Mouse (Mus musculus) intestine, postnatal 0 days (tissue): Measurements from ENCODE around the gene Cep41. TPM values are rescaled to one million over a fixed set of nuclear protein-coding genes. Genes with fewer than 3 reads are reported as not detected.

Experiments
- ATAC-seq: fragments of 200-750 bp; cut with Nextera tagmentation; 2 replicates; pipeline ENCODE4 v1.8.0; 2017; ENCODE audit warnings: mild to moderate bottlenecking, moderate TSS enrichment, moderate library complexity
- H3K27ac ChIP-seq: fragments of 300-500 bp; sonication (generic); 2 replicates; pipeline ENCODE4 v1.5.1; 2014; ENCODE audit warnings: mild to moderate bottlenecking, low read depth, low read length, moderate library complexity
- H3K27me3 ChIP-seq: fragments of 300-500 bp; sonication (generic); replicated peaks from 2 replicates; pipeline ENCODE4 v1.6.1; 2014; ENCODE audit warnings: low read length, mixed read lengths; ENCODE audit not compliant: control insufficient read depth, insufficient read depth
- H3K36me3 ChIP-seq: fragments of 300-500 bp; sonication (generic); 2 replicates; pipeline ENCODE4 v1.6.1; 2014; ENCODE audit warnings: mild to moderate bottlenecking, moderate library complexity; ENCODE audit not compliant: control insufficient read depth, insufficient read depth
- H3K4me1 ChIP-seq: fragments of 300-500 bp; sonication (generic); replicated peaks from 2 replicates; pipeline ENCODE4 v1.6.1; 2014; ENCODE audit warnings: antibody characterized with exemption, low read length, mixed read lengths; ENCODE audit not compliant: control insufficient read depth, insufficient read depth
- H3K4me2 ChIP-seq: fragments of 300-500 bp; sonication (generic); replicated peaks from 2 replicates; pipeline ENCODE4 v1.6.1; 2014; ENCODE audit warnings: low read depth, mild to moderate bottlenecking, moderate library complexity
- H3K4me3 ChIP-seq: fragments of 300-500 bp; sonication (generic); 2 replicates; pipeline ENCODE4 v1.5.1; 2014; ENCODE audit warnings: low read depth, low read length
- H3K9ac ChIP-seq: fragments of 300-500 bp; sonication (generic); 2 replicates; pipeline ENCODE4 v1.6.1; 2014; ENCODE audit warnings: mild to moderate bottlenecking, low read depth, low read length
- H3K9me3 ChIP-seq: fragments of 300-500 bp; sonication (generic); 2 replicates; pipeline ENCODE4 v1.6.1; 2016; ENCODE audit warnings: mixed run types; ENCODE audit not compliant: control insufficient read depth
- CTCF ChIP-seq: sonication (generic); IDR thresholded peaks from 2 replicates; pipeline ENCODE4 v1.5.1; 2016; ENCODE audit warnings: low read depth, mild to moderate bottlenecking, control low read depth, antibody characterized with exemption, moderate library complexity
- WGBS: fragments of 180-500 bp; shearing (Covaris S2); extraction: QIAGEN DNeasy Blood & Tissue Kit; methylation state at CpG from one replicate; pipeline ENCODE4 v1.1.7; 2014; 5-methylcytosine and 5-hydroxymethylcytosine counted together
- polyA plus RNA-seq: library from polyadenylated mRNA; unstranded; fragments of >200 nt; fragmentation: Nextera tagmentation; extraction: Ambion mirVana; gene quantifications from 2 replicates; pipeline ENCODE4 v1.2.1, GENCODE M21; 2015

The Cep41 gene
- polyA plus RNA-seq, 1 experiment from 2014 or later: 3.7 TPM

DNA sequence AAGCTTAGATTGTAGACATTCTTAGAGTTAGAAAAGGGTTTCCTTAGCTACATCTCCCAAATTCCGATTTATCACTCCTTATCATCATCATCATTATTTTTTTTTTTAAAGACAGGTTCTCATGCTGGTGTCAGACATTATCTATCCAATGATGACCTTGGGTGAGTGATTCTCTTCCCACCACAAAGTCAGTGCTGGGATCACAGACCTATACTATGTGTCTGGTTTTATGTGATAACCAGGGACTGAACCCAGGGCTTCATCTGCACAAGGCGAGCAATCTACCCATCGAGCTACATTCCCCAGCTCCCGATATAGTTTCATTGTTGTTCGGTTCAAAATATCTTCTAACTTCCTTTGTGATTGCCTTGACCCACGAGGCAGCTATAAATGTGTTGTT, 19.9 kb upstream of the Cep41 start:
- 80% methylated on average over 6 of the region's 6 CpGs for WGBS
- Histone ChIP-seq H3K27ac (no peak overlapping the region), H3K4me2 (no peak overlapping the region), H3K4me3 (no peak overlapping the region), H3K4me1 (no peaks in the 10 kb centered on the region), H3K36me3 (no peaks in the 10 kb centered on the region), H3K9me3 (no peaks in the 10 kb centered on the region), H3K9ac (no peak overlapping the region), H3K27me3 (no peaks in the 10 kb centered on the region)
- ATAC-seq: no peak
- no peak for TF ChIP-seq CTCF

DNA sequence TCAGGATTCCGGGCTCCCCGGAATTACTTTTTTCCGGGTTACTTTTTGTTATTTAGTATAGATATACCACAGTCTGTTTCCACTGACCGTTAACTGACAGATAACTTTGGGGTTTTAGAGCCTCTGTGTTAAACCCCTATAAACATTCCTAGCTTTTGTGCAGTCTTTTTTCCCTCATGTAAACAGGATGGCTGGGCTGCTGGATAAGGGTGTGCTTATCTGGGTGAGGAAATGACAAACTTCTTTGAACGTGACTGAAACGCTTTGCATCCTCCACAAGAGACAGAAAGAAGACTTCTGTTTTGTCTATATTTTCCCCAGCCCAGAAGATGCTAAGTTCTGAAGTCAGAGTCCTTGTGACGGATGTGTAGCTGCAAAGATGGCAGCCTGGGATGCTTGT, 18.9 kb upstream of the Cep41 start:
- TF ChIP-seq CTCF: no peak
- Histone ChIP-seq H3K27ac (no peak overlapping the region), H3K36me3 (no peaks in the 10 kb centered on the region), H3K4me2 (no peak overlapping the region), H3K9ac (no peak overlapping the region), H3K4me3 (no peak overlapping the region), H3K9me3 (no peaks in the 10 kb centered on the region), H3K27me3 (no peaks in the 10 kb centered on the region), H3K4me1 (no peaks in the 10 kb centered on the region)
- WGBS: 51% methylated on average over 7 of the region's 7 CpGs
- no peak for ATAC-seq

DNA sequence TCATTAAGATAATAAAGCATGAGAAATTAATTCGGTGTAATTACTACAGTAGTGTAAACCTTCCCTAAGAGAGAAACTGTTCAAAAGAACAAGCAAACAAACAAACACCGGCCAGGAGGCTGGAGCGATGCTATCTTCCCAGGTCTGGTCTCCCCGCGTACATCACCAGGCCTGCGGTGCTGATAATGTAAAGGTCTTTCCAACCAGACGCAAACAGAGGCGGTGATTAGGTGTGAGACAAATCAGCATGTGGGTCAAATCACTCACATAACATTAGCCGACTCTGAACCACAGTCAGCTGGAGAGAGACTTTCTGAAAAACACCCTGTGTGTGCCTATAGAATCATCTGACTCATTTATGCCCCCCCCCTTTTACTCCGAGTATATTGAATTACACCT, 17.8 kb upstream of the Cep41 start:
- Histone ChIP-seq H3K27me3 (no peaks in the 10 kb centered on the region), H3K36me3 (no peaks in the 10 kb centered on the region), H3K4me3 (no peak overlapping the region), H3K27ac (no peak overlapping the region), H3K9me3 (no peaks in the 10 kb centered on the region), H3K9ac (no peak overlapping the region), H3K4me2 (no peak overlapping the region), H3K4me1 (no peaks in the 10 kb centered on the region)
- no peak for ATAC-seq
- TF ChIP-seq CTCF: no peak
- 66% methylated on average over 10 of the region's 10 CpGs for WGBS

DNA sequence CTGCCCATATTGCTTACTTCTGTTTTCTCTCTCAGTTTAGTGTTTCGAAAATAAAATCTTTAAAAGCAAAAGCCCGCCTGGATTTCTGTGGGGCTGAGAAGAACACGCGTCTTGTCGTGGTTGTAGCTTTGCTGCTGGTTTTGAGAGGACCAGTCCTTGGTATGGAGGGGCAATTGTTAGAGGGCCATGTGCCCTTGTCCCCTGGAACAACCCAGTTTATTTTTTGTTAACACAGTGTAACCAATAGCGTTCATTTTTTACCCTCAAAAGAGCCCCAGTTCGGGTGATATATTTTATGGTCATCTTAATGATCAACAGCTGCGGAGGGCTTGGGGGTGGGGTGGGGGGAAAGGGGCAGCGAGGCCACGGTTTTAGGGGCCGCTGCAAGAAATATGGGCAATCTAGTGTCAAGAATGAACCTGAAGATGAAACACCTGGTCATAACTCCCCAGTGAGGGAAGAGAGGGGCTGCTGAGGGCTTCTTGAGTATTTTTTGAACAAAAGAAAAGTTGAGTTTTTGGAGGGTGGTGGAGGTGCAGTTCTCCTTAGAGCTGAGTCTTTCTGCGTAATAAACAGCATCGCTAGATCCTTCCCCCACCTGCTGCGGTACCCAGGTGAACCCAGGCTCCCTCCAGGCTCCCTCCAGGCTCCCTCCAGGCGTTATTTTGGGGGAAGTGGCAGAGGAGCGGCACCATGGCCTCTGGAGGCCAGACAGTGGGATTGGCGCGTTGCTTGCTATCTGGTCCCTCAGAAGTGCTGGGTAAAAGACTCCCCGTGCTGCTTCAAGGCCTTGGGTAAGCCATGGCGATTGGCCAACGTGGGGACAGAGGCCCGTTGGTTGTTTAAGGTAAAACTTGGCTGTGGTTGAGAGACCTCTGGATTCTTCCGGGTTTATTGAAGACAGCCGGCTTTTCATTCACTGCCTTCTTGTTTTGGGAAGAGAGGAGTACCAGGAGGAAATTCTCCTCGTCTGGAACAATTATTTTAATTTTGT, 17.1 kb upstream of the Cep41 start:
- H3K27me3 ChIP-seq: no peaks in the 10 kb centered on the region
- no peaks in the 10 kb centered on the region for H3K4me1 ChIP-seq
- no peaks in the 10 kb centered on the region for H3K9me3 ChIP-seq
- H3K36me3 ChIP-seq: no peaks in the 10 kb centered on the region
- 58% methylated on average over 25 of the region's 25 CpGs for WGBS
- no peak overlapping the region for H3K4me3 ChIP-seq
- ATAC-seq: no peak
- no peak overlapping the region for H3K9ac ChIP-seq
- TF ChIP-seq CTCF: no peak
- H3K4me2 ChIP-seq: no peak overlapping the region
- no peak overlapping the region for H3K27ac ChIP-seq

DNA sequence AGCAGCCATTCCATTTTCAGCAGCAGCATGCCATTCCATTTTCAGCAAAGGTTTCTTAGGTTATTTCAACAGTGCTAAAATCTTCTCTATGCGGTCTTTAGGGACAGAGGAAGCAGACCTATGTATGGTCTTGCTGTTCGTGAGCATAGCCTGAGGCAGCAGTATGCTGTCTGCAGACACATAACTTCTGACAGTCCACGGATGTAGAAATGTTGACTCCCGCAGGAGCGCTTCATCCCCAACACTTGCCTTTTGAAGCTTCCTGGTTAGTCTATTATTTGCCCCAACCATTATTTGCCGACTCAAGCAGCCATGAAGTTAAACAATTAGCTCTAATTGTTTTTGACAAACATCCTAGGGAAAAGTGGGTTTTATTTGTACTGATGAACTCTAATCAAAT, 15.6 kb upstream of the Cep41 start:
- no peak for ATAC-seq
- whole genome bisulfite sequencing: 61% methylated on average over 6 of the region's 6 CpGs
- no peak overlapping the region for H3K27ac ChIP-seq
- no peaks in the 10 kb centered on the region for H3K9me3 ChIP-seq
- no peak for TF ChIP-seq CTCF
- no peak overlapping the region for H3K4me2 ChIP-seq
- no peaks in the 10 kb centered on the region for H3K27me3 ChIP-seq
- no peaks in the 10 kb centered on the region for H3K36me3 ChIP-seq
- H3K9ac ChIP-seq: no peak overlapping the region
- no peak overlapping the region for H3K4me3 ChIP-seq
- H3K4me1 ChIP-seq: no peaks in the 10 kb centered on the region

DNA sequence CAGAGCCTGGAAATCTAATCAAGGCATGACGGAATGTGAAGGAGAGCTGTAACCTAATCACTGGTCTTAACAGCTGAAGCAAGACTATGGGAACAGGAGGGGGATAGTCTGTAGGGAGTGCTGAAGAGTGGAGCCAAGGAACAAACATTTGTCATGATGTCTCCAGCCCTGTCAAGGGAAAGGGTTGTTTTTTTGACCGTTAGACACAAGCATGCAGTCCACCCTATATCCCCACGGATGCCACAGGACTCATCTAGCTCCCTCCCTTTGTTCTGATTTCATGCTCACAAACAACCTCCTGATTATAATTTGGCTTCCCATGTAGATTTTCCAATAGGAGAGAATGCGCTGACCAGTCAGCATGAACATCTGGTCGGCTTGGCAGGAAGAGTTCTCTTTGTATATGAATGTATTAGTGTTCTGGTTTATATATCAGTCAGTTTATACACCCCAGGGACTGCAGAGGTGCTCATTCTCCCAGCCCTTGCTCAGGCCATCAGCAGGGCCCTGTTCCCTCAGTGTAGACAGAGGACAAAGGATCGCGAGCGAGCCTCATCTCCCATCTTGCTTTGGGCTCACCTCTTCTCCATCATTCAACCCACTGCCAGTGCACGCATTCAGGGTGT, 10.5 kb upstream of the Cep41 start:
- no peak for ATAC-seq
- no peak overlapping the region for H3K9ac ChIP-seq
- H3K4me1 ChIP-seq: no peaks in the 10 kb centered on the region
- no peak overlapping the region for H3K4me2 ChIP-seq
- no peak overlapping the region for H3K4me3 ChIP-seq
- no peaks in the 10 kb centered on the region for H3K36me3 ChIP-seq
- 65% methylated on average over 9 of the region's 9 CpGs for WGBS
- H3K27ac ChIP-seq: no peak overlapping the region
- H3K9me3 ChIP-seq: no peaks in the 10 kb centered on the region
- no peaks in the 10 kb centered on the region for H3K27me3 ChIP-seq
- TF ChIP-seq CTCF: no peak
